Mouse (Mus musculus) intestine, embryonic 16.5 days (tissue): Measurements from ENCODE around the gene Ndufs2. TPM values are rescaled to one million over a fixed set of nuclear protein-coding genes. Genes with fewer than 3 reads are reported as not detected.
A peak's percentile ranks its signal among the peaks of the same experiment; 100 is the strongest.

Experiments
- ATAC-seq: fragments of 200-750 bp; cut with Nextera tagmentation; 2 replicates; pipeline ENCODE4 v1.8.0; 2017; ENCODE audit warnings: moderate TSS enrichment, moderate library complexity
- H3K27ac ChIP-seq: fragments of 300-500 bp; sonication (generic); 2 replicates; pipeline ENCODE4 v1.5.1; 2014; ENCODE audit warnings: mild to moderate bottlenecking, low read length
- H3K27me3 ChIP-seq: fragments of 300-500 bp; sonication (generic); replicated peaks from 2 replicates; pipeline ENCODE4 v1.6.1; 2014; ENCODE audit warnings: low read length, control low read depth, mixed read lengths; ENCODE audit not compliant: control insufficient read depth, insufficient read depth
- H3K36me3 ChIP-seq: fragments of 300-500 bp; sonication (generic); 2 replicates; pipeline ENCODE4 v1.6.1; 2014; ENCODE audit warnings: low read length, control low read depth; ENCODE audit not compliant: control insufficient read depth, insufficient read depth
- H3K4me1 ChIP-seq: fragments of 300-500 bp; sonication (generic); 2 replicates; pipeline ENCODE4 v1.6.1; 2014; ENCODE audit warnings: low read length, control low read depth, mixed read lengths; ENCODE audit not compliant: control insufficient read depth, insufficient read depth
- H3K4me2 ChIP-seq: fragments of 300-500 bp; sonication (generic); 2 replicates; pipeline ENCODE4 v1.6.1; 2014; ENCODE audit warnings: low read depth, low read length, control low read depth
- H3K4me3 ChIP-seq: fragments of 300-500 bp; sonication (generic); 2 replicates; pipeline ENCODE4 v1.5.1; 2014; ENCODE audit warnings: mild to moderate bottlenecking, low read length
- H3K9ac ChIP-seq: fragments of 300-500 bp; sonication (generic); 2 replicates; pipeline ENCODE4 v1.6.1; 2014; ENCODE audit warnings: low read depth, low read length
- H3K9me3 ChIP-seq: fragments of 300-500 bp; sonication (generic); 2 replicates; pipeline ENCODE4 v1.6.1; 2016; ENCODE audit warnings: low read length, control low read depth; ENCODE audit not compliant: control insufficient read depth
- WGBS: fragments of 180-500 bp; shearing (Covaris S2); extraction: QIAGEN DNeasy Blood & Tissue Kit; methylation state at CpG from one replicate; pipeline ENCODE4 v1.1.7; 2014; 5-methylcytosine and 5-hydroxymethylcytosine counted together
- polyA plus RNA-seq: library from polyadenylated mRNA; unstranded; fragments of >200 nt; fragmentation: Nextera tagmentation; extraction: Ambion mirVana; gene quantifications from 2 replicates; pipeline ENCODE4 v1.2.1, GENCODE M21; 2015

Gene Ndufs2
- polyA plus RNA-seq, 1 experiment from 2014 or later: 373 TPM

DNA sequence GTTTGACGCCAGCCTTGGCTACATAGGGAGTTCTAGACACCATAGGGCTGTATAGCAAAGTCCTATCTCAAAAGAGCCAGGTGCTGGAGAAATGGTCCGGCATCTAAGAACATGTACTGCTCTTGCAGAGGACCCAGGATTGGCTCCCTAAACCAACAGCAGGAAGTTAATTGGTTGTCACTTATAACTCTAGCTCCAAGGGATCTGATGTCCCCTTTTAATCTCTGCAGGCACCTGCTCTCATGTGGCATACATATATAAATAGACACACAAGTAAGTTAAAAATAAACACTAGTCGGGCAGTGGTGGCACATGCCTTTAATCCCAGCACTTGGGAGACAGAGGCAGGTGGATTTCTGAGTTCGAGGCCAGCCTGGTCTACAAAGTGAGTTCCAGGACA, 15.4 kb downstream of the Ndufs2 start:
- H3K4me2 ChIP-seq: no peak overlapping the region
- WGBS: 90% methylated on average over 4 of the region's 4 CpGs
- peaks cover 35% of the 10 kb centered on the region for H3K36me3 ChIP-seq
- no peaks in the 10 kb centered on the region for H3K4me1 ChIP-seq
- H3K4me3 ChIP-seq: no peak overlapping the region
- H3K27me3 ChIP-seq: no peaks in the 10 kb centered on the region
- H3K9me3 ChIP-seq: no peaks in the 10 kb centered on the region
- ATAC-seq: no peak
- no peak overlapping the region for H3K9ac ChIP-seq
- H3K27ac ChIP-seq: no peak overlapping the region

DNA sequence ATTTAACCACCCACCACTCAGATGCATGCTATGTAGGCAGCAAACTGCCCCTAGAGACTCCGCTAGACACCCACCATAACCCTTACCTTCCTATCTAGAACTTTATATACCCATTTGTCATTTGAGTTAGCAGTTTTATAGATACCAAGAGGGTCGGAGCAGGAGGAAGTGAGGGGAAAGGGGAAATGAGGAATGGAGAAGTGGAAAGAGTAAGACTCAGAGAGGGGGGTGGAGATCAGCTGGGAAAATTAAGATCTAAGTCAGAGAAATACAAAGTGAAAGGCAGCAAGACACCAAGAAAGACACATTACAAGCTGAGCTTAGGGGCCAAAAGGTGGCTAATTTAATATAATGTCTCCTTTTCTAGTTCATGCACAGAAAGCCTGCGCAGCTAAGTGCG, 16.6 kb downstream of the Ndufs2 start:
- no peaks in the 10 kb centered on the region for H3K9me3 ChIP-seq
- H3K27me3 ChIP-seq: no peaks in the 10 kb centered on the region
- no peak overlapping the region for H3K4me3 ChIP-seq
- no peak for ATAC-seq
- no peak overlapping the region for H3K27ac ChIP-seq
- H3K9ac ChIP-seq: no peak overlapping the region
- H3K36me3 ChIP-seq: peaks cover 33% of the 10 kb centered on the region
- 74% methylated on average over 4 of the region's 4 CpGs for WGBS
- no peaks in the 10 kb centered on the region for H3K4me1 ChIP-seq
- H3K4me2 ChIP-seq: no peak overlapping the region

- Histone ChIP-seq H3K36me3 (peaks cover 31% of the 10 kb centered on the region), H3K9ac (no peak within 1 kb of the TSS), H3K4me3 (0 out of 2 replicates have a peak within 1 kb of the TSS, but pooled peaks have one; percentile 4), H3K27ac (0 out of 2 replicates have a peak within 1 kb of the TSS, but pooled peaks have one; percentile 21), H3K27me3 (no peaks in the 10 kb centered on the region), H3K9me3 (no peaks in the 10 kb centered on the region), H3K4me2 (no peak within 1 kb of the TSS), H3K4me1 (no peaks in the 10 kb centered on the region)
- no peak for ATAC-seq
- 92% methylated on average over 14 of the region's 14 CpGs for WGBS
These were observed 17.1 kb downstream of the Ndufs2 start, which contains the start of gene Fcer1g for GRCm38 (mm10) chr1:171234126-171234525. TSS of gene Fcer1g (minus strand) at chr1:171234365.

GRCm38 (mm10) chr1:171232800-171233730, 18.1 kb downstream of the Ndufs2 start:
- no peak overlapping the region for H3K4me2 ChIP-seq
- 0 out of 2 replicates have a peak overlapping the region, but pooled peaks have one; percentile 4 for H3K4me3 ChIP-seq
- ATAC-seq: peak; percentile 32
- H3K4me1 ChIP-seq: no peaks in the 10 kb centered on the region
- no peaks in the 10 kb centered on the region for H3K9me3 ChIP-seq
- H3K9ac ChIP-seq: no peak overlapping the region
- WGBS: 75% methylated on average over 12 of the region's 12 CpGs
- H3K27me3 ChIP-seq: no peaks in the 10 kb centered on the region
- peaks cover 27% of the 10 kb centered on the region for H3K36me3 ChIP-seq
- 0 out of 2 replicates have a peak overlapping the region, but pooled peaks have one; percentile 21 for H3K27ac ChIP-seq

DNA sequence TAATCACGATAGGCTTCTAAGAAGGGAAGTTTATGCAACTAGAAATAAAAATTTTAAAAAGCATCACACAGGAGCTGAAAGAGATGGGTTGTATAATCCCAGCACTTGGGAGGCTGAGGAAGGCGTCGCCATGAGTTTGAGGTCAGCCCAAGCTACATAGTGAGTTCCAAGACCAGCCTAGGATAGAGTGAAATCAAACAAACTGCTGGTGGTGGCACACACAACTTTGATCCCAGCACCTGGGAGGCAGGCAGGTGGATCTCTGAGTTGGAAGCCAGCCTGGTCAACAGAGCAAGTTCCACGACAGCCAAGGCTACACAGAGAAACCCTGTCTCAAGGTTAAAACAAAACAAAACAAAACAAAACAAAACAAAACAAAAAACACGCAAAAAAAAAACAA, 18.8 kb downstream of the Ndufs2 start:
- Histone ChIP-seq H3K4me3 (no peak overlapping the region), H3K27me3 (no peaks in the 10 kb centered on the region), H3K27ac (no peak overlapping the region), H3K9me3 (no peaks in the 10 kb centered on the region), H3K36me3 (peaks cover 22% of the 10 kb centered on the region), H3K4me1 (no peaks in the 10 kb centered on the region), H3K4me2 (no peak overlapping the region), H3K9ac (no peak overlapping the region)
- no peak for ATAC-seq
- WGBS: 81% methylated on average over 5 of the region's 5 CpGs

DNA sequence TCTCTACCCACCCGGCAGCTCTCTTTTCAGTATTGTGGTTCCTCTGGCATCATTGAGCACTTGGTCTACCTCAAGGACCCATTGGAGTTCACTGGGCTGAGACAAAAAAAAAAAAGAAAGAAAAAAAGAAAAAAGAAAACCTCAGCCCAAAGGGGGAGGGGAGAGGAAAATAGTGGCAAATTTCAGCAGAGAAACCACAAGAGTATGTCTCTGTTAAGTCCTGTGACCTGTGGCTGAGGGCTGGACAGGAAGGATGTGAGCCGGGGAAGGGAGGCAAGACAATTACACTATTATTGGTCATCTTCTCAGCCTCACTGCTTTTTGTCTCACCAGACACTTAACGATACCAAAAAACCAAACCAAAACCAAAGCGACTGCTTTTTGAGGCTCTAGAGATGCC, 19.3 kb downstream of the Ndufs2 start:
- no peak overlapping the region for H3K4me2 ChIP-seq
- H3K4me1 ChIP-seq: no peaks in the 10 kb centered on the region
- H3K36me3 ChIP-seq: peaks cover 17% of the 10 kb centered on the region; the same call in 1 of the 2 replicates
- no peaks in the 10 kb centered on the region for H3K27me3 ChIP-seq
- no peak overlapping the region for H3K4me3 ChIP-seq
- H3K9me3 ChIP-seq: no peaks in the 10 kb centered on the region
- 73% methylated on average over 4 of the region's 4 CpGs for WGBS
- no peak overlapping the region for H3K9ac ChIP-seq
- ATAC-seq: no peak
- no peak overlapping the region for H3K27ac ChIP-seq

DNA sequence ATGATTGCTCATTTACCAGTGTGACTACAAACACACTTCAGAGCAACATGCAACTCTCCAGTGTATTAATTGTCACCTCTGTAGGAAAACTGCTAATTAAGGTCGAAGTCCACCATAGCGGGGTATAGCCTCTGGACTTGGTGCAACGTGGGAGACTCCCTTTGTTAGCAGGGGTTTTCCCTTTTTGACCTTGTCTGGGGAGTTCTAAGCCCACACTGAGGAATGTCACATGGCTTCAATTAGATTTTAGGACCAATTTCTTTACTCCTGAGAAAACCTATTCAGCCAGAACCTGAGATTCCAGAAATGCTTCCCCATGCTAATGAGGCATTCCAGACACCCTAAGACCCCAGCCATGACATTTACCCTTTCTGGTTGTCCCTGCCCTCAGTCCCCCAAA, 21.0 kb downstream of the Ndufs2 start:
- Histone ChIP-seq H3K27ac (no peak overlapping the region), H3K4me1 (no peaks in the 10 kb centered on the region; the same call in 1 of the 2 replicates), H3K4me3 (no peak overlapping the region), H3K4me2 (no peak overlapping the region), H3K36me3 (peaks cover 8% of the 10 kb centered on the region; the same call in 1 of the 2 replicates), H3K9me3 (no peaks in the 10 kb centered on the region), H3K27me3 (no peaks in the 10 kb centered on the region), H3K9ac (no peak overlapping the region)
- WGBS: 69% methylated on average over 3 of the region's 3 CpGs
- no peak for ATAC-seq

GRCm38 (mm10) chr1:171229750-171230149, 21.4 kb downstream of the Ndufs2 start:
- ATAC-seq: no peak
- Histone ChIP-seq H3K9ac (no peak overlapping the region), H3K27me3 (no peaks in the 10 kb centered on the region), H3K4me1 (no peaks in the 10 kb centered on the region; the same call in 1 of the 2 replicates), H3K9me3 (no peaks in the 10 kb centered on the region), H3K4me2 (no peak overlapping the region), H3K4me3 (no peak overlapping the region), H3K36me3 (0 out of 2 replicates have a peak, but pooled peaks cover 3% of the 10 kb centered on the region), H3K27ac (no peak overlapping the region)
- WGBS: 60% methylated on average over 6 of the region's 6 CpGs

- peaks cover 3% of the 10 kb centered on the region for H3K4me1 ChIP-seq
- H3K27ac ChIP-seq: no peak overlapping the region
- no peak overlapping the region for H3K4me3 ChIP-seq
- H3K36me3 ChIP-seq: no peaks in the 10 kb centered on the region
- 92% methylated on average over 1 of the region's 1 CpGs for WGBS
- H3K9ac ChIP-seq: no peak overlapping the region
- H3K27me3 ChIP-seq: no peaks in the 10 kb centered on the region
- no peak for ATAC-seq
- H3K9me3 ChIP-seq: no peaks in the 10 kb centered on the region
- no peak overlapping the region for H3K4me2 ChIP-seq
These were observed 23.3 kb downstream of the Ndufs2 start for GRCm38 (mm10) chr1:171227879-171228278.
